Mouse (Mus musculus) C2C12 (cell line): ENCODE measurements around the gene Unc5b.

Experiments
- CTCF ChIP-seq: IDR thresholded peaks from one replicate; pipeline ENCODE4 v1.5.1; 2011; ENCODE audit not compliant: control insufficient read depth, insufficient read depth, insufficient read length
- MAX ChIP-seq: IDR thresholded peaks from one replicate; pipeline ENCODE4 v1.6.1; 2011; ENCODE audit warnings: mild to moderate bottlenecking, control low read depth
- MYOG ChIP-seq: IDR thresholded peaks from one replicate; pipeline ENCODE4 v1.6.1; 2011; ENCODE audit not compliant: control insufficient read depth, insufficient read length; ENCODE audit errors: extremely low read depth

DNA sequence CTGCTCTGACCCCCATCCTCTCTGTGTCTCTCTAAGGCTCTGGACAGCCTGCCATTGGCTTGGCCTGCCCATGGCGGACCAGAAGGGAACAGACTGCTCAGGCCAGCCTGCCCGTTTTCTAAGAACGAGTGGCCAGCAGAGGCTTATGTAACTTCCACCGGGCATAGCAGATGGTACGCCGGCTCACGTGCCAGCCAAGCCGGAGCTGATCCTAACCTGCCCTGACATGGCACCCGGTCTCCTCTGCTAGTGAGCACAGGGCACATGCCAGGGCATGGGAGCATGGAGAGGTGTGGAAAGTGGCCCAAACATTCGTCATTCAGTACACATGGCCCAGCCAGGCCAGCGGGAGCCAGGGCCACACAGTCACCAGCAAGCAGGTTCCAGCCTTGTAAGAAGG is 10.8 kb downstream of the Unc5b start:
- no peak for TF ChIP-seq CTCF
- TF ChIP-seq MYOG, result no peak
- no peak for TF ChIP-seq MAX
